ENCODE assay signal across 7 mouse cellular contexts in the genomic region with DNA sequence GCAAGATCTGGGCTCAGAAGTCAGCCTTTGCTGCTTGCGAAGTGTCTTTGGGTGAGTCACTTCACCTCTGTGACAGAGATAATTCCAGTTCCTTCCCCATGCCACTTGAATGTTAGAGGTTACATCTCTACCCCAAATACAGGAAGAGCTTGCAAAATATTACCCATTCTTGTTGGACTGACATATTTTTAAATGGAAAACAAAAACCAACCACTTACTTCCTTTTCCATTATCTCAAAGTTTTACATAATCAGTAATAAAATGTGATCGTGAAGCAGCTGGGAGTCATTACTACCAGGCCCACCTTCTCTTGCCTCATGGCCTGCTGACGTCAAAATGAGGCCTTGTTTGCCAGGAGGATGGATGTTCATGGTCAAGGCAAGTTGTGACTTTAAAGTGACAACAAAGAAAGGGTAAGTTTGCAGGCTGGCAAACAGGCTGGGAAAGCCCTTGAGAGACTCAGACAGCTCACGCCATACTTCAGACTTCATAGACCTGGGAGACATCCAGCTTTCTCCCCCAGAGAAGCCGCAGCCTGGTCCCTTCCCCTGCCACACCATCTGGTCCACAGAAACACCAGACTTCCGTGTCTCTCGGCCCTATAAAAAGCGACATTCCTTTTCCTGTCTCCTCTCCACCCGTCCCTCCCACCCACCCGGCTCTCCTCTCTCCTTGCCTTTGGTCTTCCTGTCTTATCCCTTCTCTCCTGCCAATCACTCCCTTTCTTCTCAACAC. TPM values are rescaled to one million over a fixed set of nuclear protein-coding genes. Genes with fewer than 3 reads are reported as not detected.
DNase-seq lines count a peak whose midpoint lies in the region; ATAC-seq and TF ChIP-seq lines count a peak whose summit lies in the region.

No protein-coding gene starts in this region.

- H3K9me3 ChIP-seq in hindbrain, postnatal 0 days (ENCODE audit: low read length), result no peaks in the 10 kb centered on the region
- H3K9me3 ChIP-seq in limb, embryonic 10.5 days (replicated peaks), result no peaks in the 10 kb centered on the region
- no peaks in the 10 kb centered on the region for H3K9me3 ChIP-seq in midbrain, embryonic 14.5 days (ENCODE audit: control insufficient read depth, low read length)

- H3K27me3 ChIP-seq in hindbrain, postnatal 0 days (ENCODE audit: insufficient read depth, low read length), result no peaks in the 10 kb centered on the region
- H3K27me3 ChIP-seq in limb, embryonic 10.5 days (ENCODE audit: low read depth, poor library complexity, severe bottlenecking), result peaks cover 14% of the 10 kb centered on the region
- no peaks in the 10 kb centered on the region for H3K27me3 ChIP-seq in midbrain, embryonic 14.5 days (ENCODE audit: control insufficient read depth, insufficient read depth, low read length)

- H3K27ac ChIP-seq in hindbrain, postnatal 0 days, result 0 out of 2 replicates have a peak overlapping the region, but pooled peaks have one; percentile 21
- peak overlapping the region; percentile 0; the same call in 1 of the 2 replicates for H3K27ac ChIP-seq in limb, embryonic 10.5 days
- no peak overlapping the region for H3K27ac ChIP-seq in midbrain, embryonic 14.5 days (replicated peaks; ENCODE audit: low read depth, low read length)

- H3K36me3 ChIP-seq in hindbrain, postnatal 0 days (ENCODE audit: insufficient read depth, low read length), result no peaks in the 10 kb centered on the region
- no peaks in the 10 kb centered on the region for H3K36me3 ChIP-seq in limb, embryonic 10.5 days
- H3K36me3 ChIP-seq in midbrain, embryonic 14.5 days (ENCODE audit: control insufficient read depth, insufficient read depth, low read length), result no peaks in the 10 kb centered on the region

- H3K4me1 ChIP-seq in hindbrain, postnatal 0 days (ENCODE audit: insufficient read depth, low read length), result no peaks in the 10 kb centered on the region
- H3K4me1 ChIP-seq in limb, embryonic 10.5 days, result peaks cover 9% of the 10 kb centered on the region
- H3K4me1 ChIP-seq in midbrain, embryonic 14.5 days (ENCODE audit: control insufficient read depth, insufficient read depth, low read length), result 0 out of 2 replicates have a peak, but pooled peaks cover 3% of the 10 kb centered on the region

- peak; percentile 30 for DNase-seq in NIH3T3 (ENCODE audit: low read depth)
- peak; percentile 88 for DNase-seq in brain, adult 2 months (ENCODE audit: low read depth, low spot score)
- peak; percentile 45 to 51 for DNase-seq in frontal cortex, postnatal 10 days (ENCODE audit: low spot score in 2 of 2)
- DNase-seq in hindbrain, postnatal 0 days (ENCODE audit: low spot score), result peak; percentile 17
- no peak for DNase-seq in limb, embryonic 10.5 days (ENCODE audit: low spot score)
- DNase-seq in midbrain, embryonic 14.5 days, result peak; percentile 11
- no peak for DNase-seq in embryo, embryonic 11 days

- ATAC-seq in hindbrain, postnatal 0 days, result peak; percentile 71
- ATAC-seq in midbrain, embryonic 14.5 days (ENCODE audit: low FRiP score, low TSS enrichment), result peak; percentile 14; the same call in 1 of the 2 replicates

- H3K9ac ChIP-seq in hindbrain, postnatal 0 days (replicated peaks; ENCODE audit: low read length), result no peak overlapping the region
- H3K9ac ChIP-seq in midbrain, embryonic 14.5 days (replicated peaks; ENCODE audit: low read length), result no peak overlapping the region

- 0 out of 2 replicates have a peak overlapping the region, but pooled peaks have one; percentile 10 for H3K4me3 ChIP-seq in hindbrain, postnatal 0 days (ENCODE audit: low read length)
- no peak overlapping the region for H3K4me3 ChIP-seq in limb, embryonic 10.5 days
- peak overlapping the region; percentile 23; the same call in 1 of the 2 replicates for H3K4me3 ChIP-seq in midbrain, embryonic 14.5 days (replicated peaks; ENCODE audit: low read depth, low read length)

- H3K4me2 ChIP-seq in hindbrain, postnatal 0 days (ENCODE audit: low read depth, low read length), result peak overlapping the region; percentile 30
- H3K4me2 ChIP-seq in midbrain, embryonic 14.5 days (ENCODE audit: low read length), result peak overlapping the region; percentile 42

- 44% methylated on average over 10 of the region's 10 CpGs for WGBS in hindbrain, postnatal 0 days
- 52% methylated on average over 10 of the region's 10 CpGs for WGBS in limb, embryonic 10.5 days
- WGBS in midbrain, embryonic 14.5 days, result 54% methylated on average over 10 of the region's 10 CpGs

- TF ChIP-seq CTCF in hindbrain, postnatal 0 days (IDR thresholded peaks at IDR 0.05; ENCODE audit: low read depth), result no peak

RNA-seq across cellular contexts. Expression of a gene that starts 27.2 kb away (rescaled TPM):
- total RNA-seq in hindbrain, postnatal 0 days (2014; rRNA removed), result 7.4 and 9.8 TPM in 2 replicates
- polyA plus RNA-seq in hindbrain, postnatal 0 days (2015; fragmentation: Nextera tagmentation; extraction: Ambion mirVana), result 12.4 and 13.1 TPM in 2 replicates
- 19.8 and 21.8 TPM in 2 replicates for polyA plus RNA-seq in limb, embryonic 10.5 days (2016; fragmentation: Nextera tagmentation; extraction: Ambion mirVana)
- polyA plus RNA-seq in midbrain, embryonic 14.5 days (2014; fragmentation: Nextera tagmentation; extraction: Ambion mirVana), result 5.8 and 5.9 TPM in 2 replicates

Comparison
In these comparisons a context has a peak if more than half of its experiments do, and no peak if none do; other contexts are left out.
1. DNase-seq: peak in NIH3T3 (single experiment), brain, adult 2 months (single experiment), frontal cortex, postnatal 10 days (2 of 2), hindbrain, postnatal 0 days (single experiment) and midbrain, embryonic 14.5 days (single experiment); none in limb, embryonic 10.5 days (single experiment) and embryo, embryonic 11 days (single experiment).